Mouse (Mus musculus): ENCODE results near the gene Sema3b. TPM values are rescaled to one million over a fixed set of nuclear protein-coding genes. Genes with fewer than 3 reads are reported as not detected.
A peak's percentile ranks its signal among the peaks of the same experiment; 100 is the strongest.

The Sema3b gene
- polyA plus RNA-seq, 1 experiment, result 16.6 TPM

DNA sequence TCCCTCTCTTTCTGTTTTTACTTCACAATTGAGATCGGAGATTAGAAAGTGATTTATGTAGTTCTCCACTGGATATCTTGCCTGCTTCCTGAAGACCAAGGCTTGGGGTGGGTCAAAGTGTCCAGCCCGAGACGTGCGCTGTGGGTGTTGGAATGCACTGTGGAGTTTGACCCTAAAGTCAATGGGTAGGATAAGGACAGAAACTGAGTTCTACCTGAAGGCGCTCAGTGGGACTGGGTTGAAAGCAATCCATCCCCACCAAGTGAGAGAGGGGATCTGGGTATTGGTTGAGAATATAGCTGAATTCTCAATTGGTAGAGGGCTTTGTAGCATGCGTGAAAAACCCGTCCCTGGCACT, 36.1 kb upstream of the Sema3b start:
- no peak overlapping the region for H3K27ac ChIP-seq (ENCODE audit: insufficient read depth, low read length)
- TF ChIP-seq CTCF (IDR thresholded peaks at IDR 0.05; ENCODE audit: borderline replicate concordance, insufficient read depth, low read length), result no peak
- H3K4me3 ChIP-seq (ENCODE audit: insufficient read depth, low read length), result no peak overlapping the region
- 0 out of 2 replicates have a peak, but pooled peaks cover 5% of the 10 kb centered on the region for H3K4me1 ChIP-seq (ENCODE audit: control insufficient read depth, insufficient read depth, low read length)

- Histone ChIP-seq H3K27ac (ENCODE audit: insufficient read depth, low read length) (no peak overlapping the region), H3K4me3 (ENCODE audit: insufficient read depth, low read length) (peak overlapping the region; percentile 17), H3K4me1 (ENCODE audit: control insufficient read depth, insufficient read depth, low read length) (0 out of 2 replicates have a peak, but pooled peaks cover 5% of the 10 kb centered on the region)
- peak; percentile 73 for TF ChIP-seq POLR2A (IDR thresholded peaks at IDR 0.05; ENCODE audit: low read depth, low read length)
- peak; percentile 81 for TF ChIP-seq CTCF (IDR thresholded peaks at IDR 0.05; ENCODE audit: borderline replicate concordance, insufficient read depth, low read length)
Measured at GRCm38 (mm10) chr9:107644495-107645152, 35.6 kb upstream of the Sema3b start.

DNA sequence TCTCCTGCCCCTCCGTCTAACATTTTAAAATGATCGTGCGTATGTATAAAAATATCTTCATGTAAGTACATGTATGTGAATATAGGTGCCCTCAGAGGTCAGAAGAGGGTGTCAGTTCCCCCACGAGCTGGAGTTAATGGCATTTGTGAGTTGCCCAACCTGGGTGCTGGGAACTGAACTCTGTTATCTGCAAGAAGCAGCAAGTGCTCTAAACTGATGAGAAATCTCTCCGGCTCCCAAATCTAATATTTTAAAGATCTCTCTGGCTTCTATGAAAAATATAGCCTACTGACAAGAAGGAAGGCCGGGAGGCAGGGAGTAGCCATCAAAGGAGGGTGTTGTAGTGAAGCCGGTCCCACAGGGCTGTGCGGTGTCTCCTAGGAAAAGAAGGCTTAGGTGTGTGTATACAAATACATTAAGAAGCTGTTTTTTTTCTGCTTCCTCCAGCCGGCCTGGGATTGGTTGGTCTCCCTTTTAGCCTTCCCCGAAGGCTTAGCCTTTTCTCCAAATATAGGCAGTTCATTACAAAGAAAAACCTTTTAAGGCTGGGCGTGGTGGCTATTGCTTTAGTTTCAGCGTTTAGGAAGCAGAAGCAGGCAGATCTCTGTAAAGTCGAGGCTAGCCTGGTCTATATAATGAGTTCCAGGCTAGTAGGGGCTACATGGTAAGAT, 34.6 kb upstream of the Sema3b start:
- Histone ChIP-seq H3K4me1 (ENCODE audit: control insufficient read depth, insufficient read depth, low read length) (0 out of 2 replicates have a peak, but pooled peaks cover 5% of the 10 kb centered on the region), H3K27ac (ENCODE audit: insufficient read depth, low read length) (no peak overlapping the region), H3K4me3 (ENCODE audit: insufficient read depth, low read length) (no peak overlapping the region)
- no peak for TF ChIP-seq CTCF (IDR thresholded peaks at IDR 0.05; ENCODE audit: borderline replicate concordance, insufficient read depth, low read length)
- TF ChIP-seq POLR2A (IDR thresholded peaks at IDR 0.05; ENCODE audit: low read depth, low read length), result no peak

DNA sequence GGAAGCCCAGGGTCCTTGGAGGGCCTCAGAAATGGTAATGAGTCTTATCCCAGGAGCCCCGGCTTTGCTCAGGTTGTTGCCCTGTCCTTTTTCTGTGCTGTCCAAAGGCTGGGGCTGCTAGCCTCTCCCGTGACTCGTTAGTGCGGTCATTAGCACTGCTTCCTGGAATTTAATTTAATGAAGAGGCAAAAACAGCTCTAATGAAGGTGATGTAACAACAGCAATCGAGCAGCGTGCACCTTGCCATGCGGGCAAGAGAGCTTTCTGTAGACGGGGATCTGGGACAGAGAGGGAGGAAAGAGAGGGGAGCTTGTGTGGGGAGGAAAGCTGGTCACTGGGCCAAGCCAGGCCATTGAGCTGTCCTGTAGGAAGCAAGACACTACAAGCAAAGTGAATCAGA, 32.6 kb upstream of the Sema3b start:
- Histone ChIP-seq H3K4me3 (ENCODE audit: insufficient read depth, low read length) (no peak overlapping the region), H3K4me1 (ENCODE audit: control insufficient read depth, insufficient read depth, low read length) (0 out of 2 replicates have a peak, but pooled peaks cover 5% of the 10 kb centered on the region), H3K27ac (ENCODE audit: insufficient read depth, low read length) (no peak overlapping the region)
- TF ChIP-seq CTCF (IDR thresholded peaks at IDR 0.05; ENCODE audit: borderline replicate concordance, insufficient read depth, low read length) (no peak), POLR2A (IDR thresholded peaks at IDR 0.05; ENCODE audit: low read depth, low read length) (no peak)

DNA sequence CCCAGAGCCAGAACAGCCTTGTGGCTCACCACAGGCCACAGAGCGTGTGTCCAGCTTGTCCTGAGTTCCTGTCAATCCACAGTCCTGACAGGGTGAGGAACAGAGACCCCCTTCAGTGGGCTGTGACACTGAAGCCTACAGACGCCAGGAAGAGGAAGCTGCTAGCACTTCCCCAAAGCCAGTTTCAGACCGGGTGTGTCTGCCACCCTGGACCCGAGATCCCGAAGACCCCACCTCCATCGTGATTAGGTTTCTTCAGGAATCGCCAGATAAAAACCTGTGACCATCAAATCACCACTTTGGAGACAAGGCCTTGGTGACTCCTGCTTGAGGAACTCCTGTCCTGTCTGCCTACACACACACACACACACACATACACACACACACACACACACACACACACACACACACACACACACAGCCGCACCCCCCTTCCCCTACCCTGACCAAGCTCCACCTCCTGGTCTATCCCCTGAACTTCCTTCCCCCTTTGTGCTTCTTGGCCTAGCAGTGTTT, 31.3 kb upstream of the Sema3b start:
- peaks cover 5% of the 10 kb centered on the region; the same call in 1 of the 2 replicates for H3K4me1 ChIP-seq (ENCODE audit: control insufficient read depth, insufficient read depth, low read length)
- TF ChIP-seq CTCF (IDR thresholded peaks at IDR 0.05; ENCODE audit: borderline replicate concordance, insufficient read depth, low read length), result no peak
- no peak for TF ChIP-seq POLR2A (IDR thresholded peaks at IDR 0.05; ENCODE audit: low read depth, low read length)
- H3K4me3 ChIP-seq (ENCODE audit: insufficient read depth, low read length), result no peak overlapping the region
- H3K27ac ChIP-seq (ENCODE audit: insufficient read depth, low read length), result no peak overlapping the region

DNA sequence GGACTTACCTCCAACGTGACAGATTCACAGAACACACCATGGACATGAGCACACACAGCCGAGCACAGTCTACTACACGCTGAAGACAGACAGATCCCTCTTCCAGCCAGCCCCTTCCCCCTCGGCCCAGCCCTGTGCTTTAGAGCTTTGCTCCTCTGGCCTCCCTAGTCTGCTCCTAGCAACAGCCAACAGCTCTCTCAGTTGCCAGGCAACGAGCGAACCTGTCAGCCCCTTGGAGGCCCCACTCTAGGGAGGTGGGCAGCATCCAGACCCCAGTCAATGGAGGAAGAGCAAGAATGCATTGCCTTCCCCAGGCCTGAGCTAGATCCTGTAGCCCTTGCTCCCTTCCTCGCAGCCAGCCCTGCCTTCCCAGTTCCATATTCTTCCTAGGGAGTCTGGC, 28.0 kb upstream of the Sema3b start:
- Histone ChIP-seq H3K27ac (ENCODE audit: insufficient read depth, low read length) (no peak overlapping the region), H3K4me1 (ENCODE audit: control insufficient read depth, insufficient read depth, low read length) (no peaks in the 10 kb centered on the region; the same call in 1 of the 2 replicates)

GRCm38 (mm10) chr9:107635279-107636028, 26.4 kb upstream of the Sema3b start, which contains the start of gene Gnai2:
TSS of gene Gnai2 (minus strand) at chr9:107635367.
- peak within 1 kb of the TSS; percentile 80 for H3K27ac ChIP-seq (ENCODE audit: insufficient read depth, low read length)
- H3K4me3 ChIP-seq (ENCODE audit: insufficient read depth, low read length), result peak within 1 kb of the TSS; percentile 96
- TF ChIP-seq CTCF (IDR thresholded peaks at IDR 0.05; ENCODE audit: borderline replicate concordance, insufficient read depth, low read length) (no peak), POLR2A (IDR thresholded peaks at IDR 0.05; ENCODE audit: low read depth, low read length) (peak; percentile 85)
- H3K4me1 ChIP-seq (ENCODE audit: control insufficient read depth, insufficient read depth, low read length), result peaks cover 7% of the 10 kb centered on the region; the same call in 1 of the 2 replicates

More for the DNA sequence above, 28.0 kb upstream of the Sema3b start:
- no peak for TF ChIP-seq POLR2A (IDR thresholded peaks at IDR 0.05; ENCODE audit: low read depth, low read length)
- TF ChIP-seq CTCF (IDR thresholded peaks at IDR 0.05; ENCODE audit: borderline replicate concordance, insufficient read depth, low read length), result no peak
- H3K4me3 ChIP-seq (ENCODE audit: insufficient read depth, low read length), result no peak overlapping the region

DNA sequence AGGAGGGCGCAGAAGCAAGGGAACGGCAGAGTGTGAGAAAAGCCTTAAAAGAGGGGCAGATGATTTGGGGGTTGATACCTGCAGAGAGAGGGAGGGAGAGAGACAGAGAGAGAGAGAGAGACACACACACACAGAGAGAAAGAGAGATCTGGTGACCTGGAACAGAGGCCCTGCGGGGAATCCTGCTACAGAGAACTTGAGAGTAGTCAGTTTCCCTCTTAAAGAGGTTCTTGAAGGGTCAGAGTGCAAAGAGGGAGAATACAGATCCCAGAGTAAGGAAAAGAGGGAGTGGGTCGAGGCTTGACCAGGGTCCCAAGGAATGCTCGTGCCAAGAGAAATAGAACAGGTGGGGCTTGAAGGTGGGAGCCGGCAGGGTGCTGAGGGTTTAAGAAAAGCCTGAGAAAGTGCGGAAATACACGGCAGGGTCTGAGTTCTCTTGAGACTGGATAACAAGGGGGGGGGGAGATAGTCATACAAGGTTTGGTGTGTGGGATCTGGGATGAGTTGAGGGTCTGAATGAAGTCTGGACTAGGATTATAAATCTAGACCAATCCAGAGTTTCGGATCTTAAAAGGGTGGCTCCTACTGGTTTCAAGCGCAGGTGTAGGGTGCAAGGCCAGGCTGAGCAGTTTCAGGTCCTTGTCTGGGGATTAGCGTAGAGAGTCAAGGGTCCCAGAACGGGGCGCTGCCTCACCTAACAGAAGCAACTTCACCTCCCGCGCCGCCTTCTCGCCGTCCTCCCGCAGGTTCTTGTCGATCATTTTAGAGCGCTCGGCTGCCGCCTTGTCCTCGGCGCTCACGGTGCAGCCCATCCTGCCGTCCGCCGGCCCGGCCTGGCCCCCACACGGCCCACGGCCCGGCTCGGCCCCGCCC, 25.6 kb upstream of the Sema3b start:
- H3K4me1 ChIP-seq (ENCODE audit: control insufficient read depth, insufficient read depth, low read length), result peaks cover 7% of the 10 kb centered on the region; the same call in 1 of the 2 replicates
- peak overlapping the region; percentile 96 for H3K4me3 ChIP-seq (ENCODE audit: insufficient read depth, low read length)
- H3K27ac ChIP-seq (ENCODE audit: insufficient read depth, low read length), result peak overlapping the region; percentile 80
- TF ChIP-seq POLR2A (IDR thresholded peaks at IDR 0.05; ENCODE audit: low read depth, low read length), result no peak
- TF ChIP-seq CTCF (IDR thresholded peaks at IDR 0.05; ENCODE audit: borderline replicate concordance, insufficient read depth, low read length), result no peak
